Mouse (Mus musculus): Measurements from ENCODE around the gene Gcnt2. TPM values are rescaled to one million over a fixed set of nuclear protein-coding genes. Genes with fewer than 3 reads are reported as not detected.
"Not testable (repeated sequence)": the region's sequence is repeated elsewhere in the genome, so short reads cannot be mapped to it uniquely, and the experiment has no call there.

Gcnt2 gene
- polyA plus RNA-seq, 1 experiment from 2014 or later, result 3.0 TPM

- 86% methylated on average over 4 of the region's 4 CpGs for WGBS
- Histone ChIP-seq H3K27ac (no peak overlapping the region), H3K36me3 (replicated peaks) (no peaks in the 10 kb centered on the region), H3K4me1 (peaks cover 27% of the 10 kb centered on the region), H3K4me3 (no peak overlapping the region), H3K27me3 (ENCODE audit: poor library complexity, severe bottlenecking) (peaks cover 40% of the 10 kb centered on the region), H3K9me3 (no peaks in the 10 kb centered on the region)
- DNase-seq (ENCODE audit: extremely low spot score, low spot score), result no peak
Observed at GRCm38 (mm10) chr13:40914053-40914585, 54.6 kb downstream of the Gcnt2 start.

GRCm38 (mm10) chr13:40916321-40917160, 57.0 kb downstream of the Gcnt2 start:
- WGBS, result 8% methylated on average over 21 of the region's 21 CpGs
- H3K27me3 ChIP-seq (ENCODE audit: poor library complexity, severe bottlenecking), result peaks cover 64% of the 10 kb centered on the region
- H3K36me3 ChIP-seq (replicated peaks), result no peaks in the 10 kb centered on the region
- peaks cover 27% of the 10 kb centered on the region for H3K4me1 ChIP-seq
- peak overlapping the region; percentile 61 for H3K4me3 ChIP-seq
- no peak overlapping the region for H3K27ac ChIP-seq
- DNase-seq (ENCODE audit: extremely low spot score, low spot score), result no peak
- no peaks in the 10 kb centered on the region for H3K9me3 ChIP-seq

- DNase-seq (ENCODE audit: extremely low spot score, low spot score), result peak; percentile 77
- no peaks in the 10 kb centered on the region for H3K9me3 ChIP-seq
- peak overlapping the region; percentile 61 for H3K4me3 ChIP-seq
- H3K4me1 ChIP-seq, result peaks cover 36% of the 10 kb centered on the region
- no peaks in the 10 kb centered on the region for H3K36me3 ChIP-seq (replicated peaks)
- peaks cover 69% of the 10 kb centered on the region for H3K27me3 ChIP-seq (ENCODE audit: poor library complexity, severe bottlenecking)
- H3K27ac ChIP-seq, result peak overlapping the region; percentile 76
- under 1% methylated on average over 38 of the region's 38 CpGs for WGBS
Observed at GRCm38 (mm10) chr13:40917161-40918091, 57.9 kb downstream of the Gcnt2 start.

- Histone ChIP-seq H3K27ac (no peak overlapping the region), H3K36me3 (replicated peaks) (no peaks in the 10 kb centered on the region), H3K4me1 (peaks cover 28% of the 10 kb centered on the region), H3K9me3 (no peaks in the 10 kb centered on the region), H3K4me3 (no peak overlapping the region), H3K27me3 (ENCODE audit: poor library complexity, severe bottlenecking) (peaks cover 55% of the 10 kb centered on the region)
- WGBS, result 80% methylated on average over 8 of the region's 8 CpGs
- DNase-seq (ENCODE audit: extremely low spot score, low spot score), result no peak
Observed at GRCm38 (mm10) chr13:40921326-40922059, 61.9 kb downstream of the Gcnt2 start.

- Histone ChIP-seq H3K4me3 (no peak overlapping the region), H3K4me1 (peaks cover 19% of the 10 kb centered on the region), H3K36me3 (replicated peaks) (no peaks in the 10 kb centered on the region), H3K27me3 (ENCODE audit: poor library complexity, severe bottlenecking) (peaks cover 46% of the 10 kb centered on the region), H3K9me3 (no peaks in the 10 kb centered on the region), H3K27ac (no peak overlapping the region)
- WGBS, result 74% methylated on average over 11 of the region's 11 CpGs
- no peak for DNase-seq (ENCODE audit: extremely low spot score, low spot score)
Observed at GRCm38 (mm10) chr13:40922311-40922877, 62.8 kb downstream of the Gcnt2 start.

GRCm38 (mm10) chr13:40923756-40924315, 64.3 kb downstream of the Gcnt2 start:
- DNase-seq (ENCODE audit: extremely low spot score, low spot score), result no peak
- no peak overlapping the region for H3K4me3 ChIP-seq
- no peak overlapping the region for H3K27ac ChIP-seq
- peaks cover 32% of the 10 kb centered on the region for H3K27me3 ChIP-seq (ENCODE audit: poor library complexity, severe bottlenecking)
- no peaks in the 10 kb centered on the region for H3K36me3 ChIP-seq (replicated peaks)
- peaks cover 9% of the 10 kb centered on the region; the same call in 1 of the 2 replicates for H3K4me1 ChIP-seq
- no peaks in the 10 kb centered on the region for H3K9me3 ChIP-seq
- WGBS, result 74% methylated on average over 4 of the region's 4 CpGs

- no peak overlapping the region for H3K27ac ChIP-seq
- no peaks in the 10 kb centered on the region; the same call in 1 of the 2 replicates for H3K4me1 ChIP-seq
- no peak for DNase-seq (ENCODE audit: extremely low spot score, low spot score)
- no peaks in the 10 kb centered on the region for H3K36me3 ChIP-seq (replicated peaks)
- H3K9me3 ChIP-seq, result no peaks in the 10 kb centered on the region
- no peaks in the 10 kb centered on the region for H3K27me3 ChIP-seq (ENCODE audit: poor library complexity, severe bottlenecking)
- no peak overlapping the region for H3K4me3 ChIP-seq
- WGBS, result 86% methylated on average over 9 of the region's 9 CpGs
Observed at GRCm38 (mm10) chr13:40928192-40928898, 68.8 kb downstream of the Gcnt2 start.

GRCm38 (mm10) chr13:40931871-40932270, 72.3 kb downstream of the Gcnt2 start:
- not testable (repeated sequence) for H3K27me3 ChIP-seq (ENCODE audit: poor library complexity, severe bottlenecking); H3K27ac ChIP-seq; H3K4me1 ChIP-seq; H3K36me3 ChIP-seq (replicated peaks); H3K4me3 ChIP-seq; DNase-seq (ENCODE audit: extremely low spot score, low spot score); H3K9me3 ChIP-seq
- no CpG with 5 or more reads among the region's 2 CpGs for WGBS

GRCm38 (mm10) chr13:40932573-40932972, 73.0 kb downstream of the Gcnt2 start:
- 85% methylated on average over 5 of the region's 5 CpGs for WGBS
- no peaks in the 10 kb centered on the region for H3K27me3 ChIP-seq (ENCODE audit: poor library complexity, severe bottlenecking)
- no peak overlapping the region for H3K27ac ChIP-seq
- H3K36me3 ChIP-seq (replicated peaks), result no peaks in the 10 kb centered on the region; the same call in 1 of the 2 replicates
- no peak for DNase-seq (ENCODE audit: extremely low spot score, low spot score)
- H3K9me3 ChIP-seq, result no peaks in the 10 kb centered on the region
- no peak overlapping the region for H3K4me3 ChIP-seq
- no peaks in the 10 kb centered on the region; the same call in 1 of the 2 replicates for H3K4me1 ChIP-seq

GRCm38 (mm10) chr13:40934341-40934740, 74.8 kb downstream of the Gcnt2 start:
- Histone ChIP-seq H3K4me1 (no peaks in the 10 kb centered on the region; the same call in 1 of the 2 replicates), H3K36me3 (replicated peaks) (no peaks in the 10 kb centered on the region; the same call in 1 of the 2 replicates), H3K9me3 (no peaks in the 10 kb centered on the region), H3K27ac (no peak overlapping the region), H3K27me3 (ENCODE audit: poor library complexity, severe bottlenecking) (no peaks in the 10 kb centered on the region), H3K4me3 (no peak overlapping the region)
- WGBS, result 82% methylated on average over 3 of the region's 3 CpGs
- no peak for DNase-seq (ENCODE audit: extremely low spot score, low spot score)

- Histone ChIP-seq H3K36me3 (replicated peaks) (no peaks in the 10 kb centered on the region; the same call in 1 of the 2 replicates), H3K27ac (no peak overlapping the region), H3K9me3 (no peaks in the 10 kb centered on the region), H3K27me3 (ENCODE audit: poor library complexity, severe bottlenecking) (no peaks in the 10 kb centered on the region), H3K4me3 (no peak overlapping the region), H3K4me1 (no peaks in the 10 kb centered on the region)
- no peak for DNase-seq (ENCODE audit: extremely low spot score, low spot score)
- 80% methylated on average over 5 of the region's 5 CpGs for whole genome bisulfite sequencing
Observed at GRCm38 (mm10) chr13:40937586-40937985, 78.0 kb downstream of the Gcnt2 start.

Measured in forebrain, embryonic 10.5 days (tissue).